Mouse (Mus musculus) CH12.LX (cell line): ENCODE results near the gene Cyp17a1. TPM values are rescaled to one million over a fixed set of nuclear protein-coding genes. Genes with fewer than 3 reads are reported as not detected.

Experiments used
- DNase-seq: peaks from one replicate; pipeline ENCODE4 v3.0.0-alpha.2; 2013; ENCODE audit errors: extremely low read depth
- H3K27ac ChIP-seq: 2 replicates; pipeline ENCODE4 v1.5.1; 2012; ENCODE audit warnings: low read depth, mild to moderate bottlenecking, control low read depth, moderate library complexity; ENCODE audit not compliant: insufficient read depth
- H3K27me3 ChIP-seq: replicated peaks from 2 replicates; pipeline ENCODE3; 2012; ENCODE audit warnings: inconsistent platforms
- H3K36me3 ChIP-seq, 2 experiments: replicated peaks in 1 of 2; 2 replicates each; pipeline versions ENCODE3 to v1.6.1; 2012; ENCODE audit warnings: inconsistent platforms in 1 of 2, low read length in 1 of 2, mild to moderate bottlenecking in 1 of 2, mixed read lengths in 1 of 2, moderate library complexity in 1 of 2; ENCODE audit not compliant: control insufficient read depth in 1 of 2, insufficient read depth in 1 of 2
- H3K4me1 ChIP-seq, 2 experiments: 2 replicates each; pipeline ENCODE4 v1.6.1; 2012; ENCODE audit warnings: inconsistent platforms in 1 of 2, moderate library complexity in 1 of 2; ENCODE audit not compliant: insufficient read depth in 2 of 2, control insufficient read depth in 1 of 2
- H3K4me2 ChIP-seq: 2 replicates; pipeline ENCODE4 v1.6.1; 2012; ENCODE audit warnings: low read depth, mild to moderate bottlenecking, control low read depth; ENCODE audit not compliant: poor library complexity, insufficient read depth, severe bottlenecking
- H3K4me3 ChIP-seq, 3 experiments: fragments of 150-350 bp in 1 of 3; sonication (generic) in 1 of 3; replicated peaks in 1 of 3; 2 replicates each; pipeline versions ENCODE3 to v1.5.1; 2011 to 2012; ENCODE audit warnings: low read depth in 2 of 3, low read length in 2 of 3, mild to moderate bottlenecking in 2 of 3, moderate library complexity in 2 of 3, control low read depth in 1 of 3, improper control_type of control experiment in 1 of 3, inconsistent platforms in 1 of 3, mixed read lengths in 1 of 3; ENCODE audit not compliant: poor library complexity in 1 of 3
- H3K79me2 ChIP-seq: replicated peaks from 2 replicates; pipeline ENCODE4 v1.6.1; 2012; ENCODE audit warnings: mild to moderate bottlenecking, moderate library complexity; ENCODE audit not compliant: control insufficient read depth, poor library complexity, insufficient read depth, severe bottlenecking; ENCODE audit errors: extremely low read depth
- H3K9ac ChIP-seq: 2 replicates; pipeline ENCODE4 v1.6.1; 2012; ENCODE audit warnings: low read depth, mild to moderate bottlenecking, control low read depth, moderate library complexity; ENCODE audit not compliant: insufficient read depth
- H3K9me3 ChIP-seq: replicated peaks from 2 replicates; pipeline ENCODE3; 2012; ENCODE audit warnings: low read length, inconsistent platforms, mixed read lengths
- BHLHE40 ChIP-seq: IDR thresholded peaks from 2 replicates; pipeline ENCODE4 v1.6.1; 2011; ENCODE audit warnings: mild to moderate bottlenecking, low read depth, low read length, improper control_type of control experiment
- CHD1 ChIP-seq: IDR thresholded peaks from 2 replicates; pipeline ENCODE4 v1.6.1; 2012; ENCODE audit warnings: low read depth, low read length, improper control_type of control experiment, inconsistent platforms
- E2F4 ChIP-seq: IDR thresholded peaks from 2 replicates; pipeline ENCODE4 v1.6.1; 2011; ENCODE audit warnings: low read depth, low read length, improper control_type of control experiment; ENCODE audit not compliant: insufficient replicate concordance
- ELF1 ChIP-seq: IDR thresholded peaks from 2 replicates; pipeline ENCODE4 v1.6.1; 2014; ENCODE audit warnings: low read depth, mild to moderate bottlenecking, inconsistent platforms, low read length, improper control_type of control experiment
- EP300 ChIP-seq: IDR thresholded peaks from 2 replicates; pipeline ENCODE4 v1.6.1; 2011; ENCODE audit warnings: low read length, improper control_type of control experiment
- GABPA ChIP-seq: IDR thresholded peaks from 2 replicates; pipeline ENCODE4 v1.6.1; 2012; ENCODE audit warnings: low read depth, low read length, improper control_type of control experiment, inconsistent platforms; ENCODE audit not compliant: insufficient replicate concordance
- HCFC1 ChIP-seq: IDR thresholded peaks from 2 replicates; pipeline ENCODE4 v1.6.1; 2012; ENCODE audit warnings: low read depth, mild to moderate bottlenecking, inconsistent platforms, low read length, improper control_type of control experiment
- JUN ChIP-seq: IDR thresholded peaks from 2 replicates; pipeline ENCODE4 v1.6.1; 2011; ENCODE audit warnings: low read depth, mild to moderate bottlenecking, low read length, improper control_type of control experiment, moderate library complexity; ENCODE audit not compliant: insufficient read depth
- JUND ChIP-seq: conservative IDR thresholded peaks from 2 replicates; pipeline ENCODE4 v1.6.1; 2011; ENCODE audit warnings: low read depth, low read length, improper control_type of control experiment
- KAT2A ChIP-seq: IDR thresholded peaks from 2 replicates; pipeline ENCODE4 v1.6.1; 2012; ENCODE audit warnings: low read length, improper control_type of control experiment, inconsistent platforms; ENCODE audit not compliant: insufficient replicate concordance
- MAFK ChIP-seq: IDR thresholded peaks from 2 replicates; pipeline ENCODE4 v1.6.1; 2011; ENCODE audit warnings: low read length, improper control_type of control experiment; ENCODE audit not compliant: insufficient replicate concordance
- MAZ ChIP-seq: IDR thresholded peaks from 2 replicates; pipeline ENCODE4 v1.6.1; 2012; ENCODE audit warnings: low read depth, mild to moderate bottlenecking, inconsistent platforms, low read length, improper control_type of control experiment, moderate library complexity
- MEF2A ChIP-seq: IDR thresholded peaks from 2 replicates; pipeline ENCODE4 v1.6.1; 2014; ENCODE audit warnings: low read depth, mild to moderate bottlenecking, inconsistent platforms, low read length, improper control_type of control experiment, borderline replicate concordance
- NELFE ChIP-seq: IDR thresholded peaks from 2 replicates; pipeline ENCODE4 v1.6.1; 2011; ENCODE audit warnings: low read depth, low read length, improper control_type of control experiment
- POLR2AphosphoS2 ChIP-seq: IDR thresholded peaks from 2 replicates; pipeline ENCODE4 v1.6.1; 2011; ENCODE audit warnings: low read depth, low read length, improper control_type of control experiment
- RCOR1 ChIP-seq: conservative IDR thresholded peaks from 2 replicates; pipeline ENCODE4 v1.6.1; 2012; ENCODE audit warnings: low read depth, mild to moderate bottlenecking, inconsistent platforms, low read length, improper control_type of control experiment
- SIN3A ChIP-seq: IDR thresholded peaks from 2 replicates; pipeline ENCODE4 v1.6.1; 2012; ENCODE audit warnings: low read length, improper control_type of control experiment, inconsistent platforms
- SMC3 ChIP-seq: IDR thresholded peaks from 2 replicates; pipeline ENCODE4 v1.6.1; 2011; ENCODE audit warnings: low read depth, low read length, improper control_type of control experiment
- ZC3H11A ChIP-seq: IDR thresholded peaks from 2 replicates; pipeline ENCODE4 v1.6.1; 2012; ENCODE audit warnings: low read depth, mild to moderate bottlenecking, inconsistent platforms, low read length, improper control_type of control experiment
- ZKSCAN1 ChIP-seq: IDR thresholded peaks from 2 replicates; pipeline ENCODE4 v1.6.1; 2012; ENCODE audit warnings: low read depth, inconsistent platforms, low read length, improper control_type of control experiment, borderline replicate concordance
- ZMIZ1 ChIP-seq: IDR thresholded peaks from 2 replicates; pipeline ENCODE4 v1.6.1; 2012; ENCODE audit warnings: low read depth, mild to moderate bottlenecking, inconsistent platforms, low read length, improper control_type of control experiment
- ZNF384 ChIP-seq: IDR thresholded peaks from 2 replicates; pipeline ENCODE4 v1.6.1; 2012; ENCODE audit warnings: low read depth, low read length, improper control_type of control experiment, inconsistent platforms
- dilution Hi-C: fragments of 300-500 bp; cut with MboI; formaldehyde crosslinking; loops from 2 replicates; pipeline ENCODE4 v1.14.3; 2020; ENCODE audit warnings: low sequenced_read_pairs; ENCODE audit not compliant: extremely low pct_unique_long_range_greater_than_20kb, extremely low pct_ligation_motif_present
- in situ Hi-C: fragments of 300-500 bp; cut with MboI; formaldehyde crosslinking; loops from 3 replicates; pipeline ENCODE4 v1.14.3; 2019; ENCODE audit warnings: low sequenced_read_pairs, low pct_ligation_motif_present, low pct_unique_long_range_greater_than_20kb, mixed read lengths
- polyA plus RNA-seq: library from polyadenylated mRNA; unstranded; fragments of >175 nt; gene quantifications from 2 replicates; pipeline ENCODE4 v1.2.1, GENCODE M21; 2012; ENCODE audit warnings: low read depth; ENCODE audit not compliant: insufficient read length
- total RNA-seq, 2 experiments: library from RNA; depleted of rRNA; stranded (reverse); fragments of 300-350 nt in 1 of 2; fragments of >200 nt in 1 of 2; gene quantifications; 2 replicates each; pipeline ENCODE4 v1.2.3; 2012 to 2014

The Cyp17a1 gene
- total and polyA plus RNA-seq, 3 experiments, result not detected

DNA sequence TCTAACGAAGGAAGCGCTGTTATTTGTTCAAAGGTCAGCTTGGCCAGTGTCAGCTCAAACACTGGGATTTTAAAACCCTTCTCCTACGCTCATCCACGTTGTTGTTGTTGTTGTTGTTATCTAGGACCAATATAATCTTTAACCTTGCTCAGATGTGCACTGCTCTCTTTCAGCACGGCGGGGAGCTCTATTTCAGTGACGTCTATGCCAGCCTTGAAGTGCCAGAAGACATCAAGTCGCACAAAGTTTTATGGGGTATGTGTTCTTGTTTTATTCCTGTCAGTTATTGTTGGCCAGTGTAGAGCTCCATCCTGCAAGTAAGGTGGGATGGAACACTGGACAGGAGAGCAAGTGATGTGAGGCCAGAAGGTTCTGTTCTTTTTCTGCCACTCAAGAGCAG, 42.0 kb upstream of the Cyp17a1 start:
- in situ Hi-C loops, result no loop called here
- no peak for DNase-seq
- no peak for TF ChIP-seq POLR2AphosphoS2
- TF ChIP-seq MAZ, result no peak
- TF ChIP-seq GABPA, result no peak
- TF ChIP-seq E2F4, result no peak
- TF ChIP-seq ELF1, result no peak
- TF ChIP-seq ZMIZ1, result no peak
- TF ChIP-seq JUN, result no peak
- H3K4me3 ChIP-seq, result no peak overlapping the region
- no peak overlapping the region for H3K27ac ChIP-seq
- peaks cover 21 to 62% of the 10 kb centered on the region in 2 experiments for H3K36me3 ChIP-seq
- peaks cover 4% of the 10 kb centered on the region for H3K9me3 ChIP-seq
- H3K27me3 ChIP-seq, result no peaks in the 10 kb centered on the region
- no peak overlapping the region for H3K4me2 ChIP-seq
- H3K4me1 ChIP-seq, result no peaks in the 10 kb centered on the region
- H3K9ac ChIP-seq, result no peak overlapping the region
- dilution Hi-C loops, result no loop called here
- H3K79me2 ChIP-seq, result no peaks in the 10 kb centered on the region

DNA sequence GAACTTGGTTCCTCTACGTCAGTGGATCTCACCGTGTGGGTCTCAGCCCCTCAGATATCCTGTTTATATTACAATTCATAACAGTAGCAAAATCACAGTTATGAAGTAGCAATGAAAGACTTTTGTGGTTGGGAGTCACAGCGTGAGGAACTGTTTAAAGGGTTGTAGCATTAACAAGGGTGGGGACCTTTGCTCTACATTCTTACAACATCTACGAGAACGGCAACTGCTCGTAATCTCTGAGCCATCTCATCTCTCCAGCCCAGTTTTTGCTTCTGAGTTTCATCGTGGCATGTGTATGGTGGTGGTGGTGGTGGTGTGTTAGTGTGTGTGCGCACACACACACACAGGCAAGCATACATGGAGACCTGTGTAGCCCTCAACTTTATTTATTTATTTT, 41.3 kb upstream of the Cyp17a1 start:
- peaks cover 4% of the 10 kb centered on the region for H3K9me3 ChIP-seq
- in situ Hi-C loops (no loop called here), dilution Hi-C loops (no loop called here)
- DNase-seq, result no peak
- H3K4me2 ChIP-seq, result no peak overlapping the region
- H3K79me2 ChIP-seq, result no peaks in the 10 kb centered on the region
- peaks cover 0 to 2% of the 10 kb centered on the region in 2 experiments; a peak in 1 of 4 replicates for H3K4me1 ChIP-seq
- H3K36me3 ChIP-seq, result peaks cover 15 to 64% of the 10 kb centered on the region in 2 experiments
- TF ChIP-seq JUN, result no peak
- TF ChIP-seq MAFK, result no peak
- no peak for TF ChIP-seq EP300
- TF ChIP-seq ZKSCAN1, result no peak
- no peak for TF ChIP-seq JUND
- no peak for TF ChIP-seq ELF1
- TF ChIP-seq ZC3H11A, result no peak
- TF ChIP-seq NELFE, result no peak
- TF ChIP-seq SIN3A, result no peak
- no peak for TF ChIP-seq MAZ
- TF ChIP-seq CHD1, result no peak
- TF ChIP-seq MEF2A, result no peak
- TF ChIP-seq KAT2A, result no peak
- no peak for TF ChIP-seq HCFC1
- no peak for TF ChIP-seq SMC3
- TF ChIP-seq BHLHE40, result no peak
- TF ChIP-seq RCOR1, result no peak
- no peak for TF ChIP-seq ZNF384
- H3K27me3 ChIP-seq, result no peaks in the 10 kb centered on the region
- H3K9ac ChIP-seq, result no peak overlapping the region
- no peak overlapping the region for H3K4me3 ChIP-seq
- no peak overlapping the region for H3K27ac ChIP-seq
